Mouse (Mus musculus): ENCODE measurements around the gene Crocc2.

DNA sequence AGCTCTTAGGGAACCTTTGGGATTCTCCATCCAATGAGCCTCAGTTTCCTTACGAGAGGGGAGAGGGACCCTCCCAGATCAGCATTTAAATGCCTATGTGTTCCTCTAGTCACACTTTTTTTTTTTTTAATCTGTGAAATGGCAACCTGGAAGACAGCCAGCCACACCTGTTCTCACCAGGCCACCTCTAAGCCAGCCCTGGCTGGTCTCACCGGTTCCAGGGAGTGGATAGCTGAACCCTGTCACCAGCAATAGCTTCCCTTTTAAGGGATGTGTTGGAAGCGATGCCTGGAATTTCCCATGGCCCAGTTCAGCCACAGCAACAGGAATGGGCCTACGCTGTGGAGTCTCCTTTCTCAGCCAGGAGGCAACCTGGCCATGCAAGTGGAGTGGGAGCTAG is 11.0 kb upstream of the Crocc2 start:
- no peak for TF ChIP-seq CTCF (IDR thresholded peaks at IDR 0.05)
- TF ChIP-seq POLR2A (IDR thresholded peaks at IDR 0.05; ENCODE audit: insufficient read depth, low read depth, low read length) = no peak

Measured in heart, adult 2 months (tissue).